Mouse (Mus musculus) left cerebral cortex, postnatal 14 days (tissue): Measurements from ENCODE around the gene Il18r1. TPM values are rescaled to one million over a fixed set of nuclear protein-coding genes. Genes with fewer than 3 reads are reported as not detected.

Source experiments
- total RNA-seq, 2 experiments: library from RNA; stranded (reverse); gene quantifications; 2 replicates each; pipeline ENCODE4 v1.2.3; 2021

The Il18r1 gene
- total RNA-seq, 2 experiments from 2014 or later, result not detected

Other genes with a start within 250 kb of the Il18r1 start
- 1 to 10 TPM; 2.5 to 3.5 TPM for gene Il1r1, start 240.5 kb upstream of the Il18r1 start, total RNA-seq
- gene Il1rl2, start 140.9 kb upstream of the Il18r1 start, total RNA-seq, result 1 to 10 TPM in 1 of 2 experiments, under 1 TPM in 1; 0.77 to 1.3 TPM
- gene Il1rl1, start 36.0 kb upstream of the Il18r1 start, total RNA-seq, result under 1 TPM in 1 of 2 experiments, not detected in 1; 0.15 TPM
- gene Il18rap, start 49.8 kb downstream of the Il18r1 start, total RNA-seq, result not detected
- 1 to 10 TPM in 1 of 2 experiments, under 1 TPM in 1; 0.99 to 1.2 TPM for gene Slc9a4, start 114.5 kb downstream of the Il18r1 start, total RNA-seq
- 1 to 10 TPM; 2.7 to 2.9 TPM for gene Slc9a2, start 215.0 kb downstream of the Il18r1 start, total RNA-seq